Mouse (Mus musculus) urinary bladder, adult 18-20 months (tissue): ENCODE data around the gene Cd180.

Experiments used
- DNase-seq, 2 experiments: peaks; one replicate each; pipeline ENCODE4 v3.0.0; 2022; ENCODE audit warnings: low spot score in 2 of 2, mixed read lengths in 2 of 2

Cd180 gene

DNA sequence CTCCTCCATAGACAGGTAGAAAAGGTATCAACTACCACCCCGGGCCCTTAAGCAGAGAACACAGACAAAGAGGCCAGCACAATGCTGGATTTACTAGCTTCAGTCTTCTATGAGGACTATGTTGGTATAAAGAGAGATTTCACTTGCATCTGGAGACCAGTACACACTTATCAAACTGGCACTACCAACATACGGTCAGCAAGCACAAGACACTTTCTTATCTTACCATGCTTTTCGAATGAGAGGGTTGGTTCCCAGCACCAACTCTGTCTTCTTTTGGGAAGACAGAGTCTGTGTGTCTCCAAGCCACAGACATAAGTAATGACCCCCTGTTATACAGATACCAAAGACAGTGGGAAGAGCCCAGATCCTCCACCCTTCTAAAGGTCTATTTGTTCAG is 85.5 kb downstream of the Cd180 start:
- no peak for DNase-seq

DNA sequence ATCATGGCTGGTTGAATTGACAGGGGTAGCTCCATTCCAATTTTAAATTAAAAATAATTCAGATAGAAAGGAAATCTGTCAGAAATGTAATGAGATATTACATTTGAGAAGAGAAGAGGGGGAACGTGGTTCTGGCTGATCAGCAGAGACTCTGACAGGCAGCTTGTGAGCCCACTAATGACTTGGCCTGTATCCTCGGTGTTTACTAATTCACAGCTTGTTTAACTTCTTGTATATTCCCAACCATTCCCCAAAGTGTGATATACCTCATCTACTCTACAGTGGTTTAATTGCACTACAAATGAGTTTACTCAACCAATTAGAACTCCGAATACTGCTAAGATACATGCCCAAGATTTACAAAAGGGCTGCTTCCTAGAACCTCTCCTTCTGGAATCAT is 85.9 kb downstream of the Cd180 start:
- no peak for DNase-seq

DNA sequence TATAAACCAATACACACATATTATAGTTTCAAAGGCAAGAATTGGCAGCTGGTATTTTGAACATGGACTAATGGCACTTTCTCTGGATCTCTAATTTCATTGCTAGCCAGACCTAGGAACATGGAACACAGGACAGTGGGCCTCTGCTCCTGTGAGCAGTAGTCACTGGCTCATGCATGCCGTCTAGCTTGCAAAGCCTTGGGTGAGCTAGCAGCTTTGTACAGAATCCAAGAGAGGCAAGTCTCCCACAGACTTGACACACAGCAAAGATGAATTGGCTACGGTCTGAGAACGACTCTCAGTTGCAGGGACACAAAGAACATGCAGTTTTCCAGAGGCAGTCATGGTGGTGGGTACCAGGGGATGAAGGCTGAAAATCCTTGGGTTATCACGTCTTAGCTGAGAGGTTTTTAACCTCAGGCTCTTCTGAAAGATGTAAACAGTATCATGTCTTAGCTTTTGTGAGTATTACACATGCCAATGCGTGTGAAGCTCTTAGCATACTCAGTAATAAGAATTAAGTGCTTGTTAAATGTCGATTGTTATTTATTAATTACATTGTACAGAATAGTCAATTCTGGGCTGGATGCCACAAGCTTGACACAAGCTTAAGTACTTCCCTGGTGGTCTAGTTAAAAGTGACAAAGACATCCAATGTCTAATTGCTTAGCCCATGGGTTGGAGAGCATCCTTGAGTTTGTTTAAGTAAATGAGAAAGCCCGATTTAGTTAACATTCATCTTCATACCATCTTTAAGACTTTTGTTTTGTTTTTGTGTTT is 90.4 kb downstream of the Cd180 start:
- DNase-seq: no peak

DNA sequence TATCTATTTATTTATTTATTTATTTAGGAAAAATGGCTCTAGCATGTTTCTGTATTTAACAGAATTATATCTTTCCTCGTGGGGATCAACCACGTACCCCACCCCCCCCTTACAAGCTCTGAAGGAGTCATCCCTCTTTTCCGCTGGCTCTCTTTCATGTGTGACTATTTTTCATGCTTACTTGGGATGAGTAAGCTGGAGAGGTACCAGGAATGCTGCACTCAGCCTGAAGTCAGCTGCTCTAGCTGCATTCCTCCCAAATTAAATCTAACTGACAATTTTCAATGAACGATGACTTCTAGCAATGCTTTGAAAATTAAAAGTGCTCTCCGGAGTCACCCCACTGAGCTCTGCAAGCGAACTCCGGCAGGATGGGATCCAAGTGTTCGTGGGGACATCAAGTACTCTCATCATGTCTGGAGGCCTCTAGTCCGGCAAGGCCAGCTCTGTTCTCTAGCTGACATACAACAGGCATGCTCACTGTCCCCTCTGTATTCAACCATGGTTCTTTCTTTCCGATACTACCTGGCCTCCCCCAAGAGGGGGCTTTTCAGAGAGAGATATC is 93.4 kb downstream of the Cd180 start:
- DNase-seq: no peak
